Mouse (Mus musculus): Measurements from ENCODE around the gene Micu1. TPM values are rescaled to one million over a fixed set of nuclear protein-coding genes. Genes with fewer than 3 reads are reported as not detected.

The Micu1 gene
- polyA plus RNA-seq, 1 experiment = 42.0 TPM

GRCm38 (mm10) chr10:59712062-59712461 is 9.8 kb downstream of the Micu1 start:
- Histone ChIP-seq H3K27ac (ENCODE audit: insufficient read depth, low read depth, low read length) (no peak overlapping the region), H3K4me1 (ENCODE audit: control insufficient read depth, insufficient read depth, low read length) (peaks cover 4% of the 10 kb centered on the region), H3K4me3 (ENCODE audit: insufficient read depth, low read length) (no peak overlapping the region)
- TF ChIP-seq POLR2A (IDR thresholded peaks at IDR 0.05; ENCODE audit: borderline replicate concordance, low read depth, low read length) = no peak
- TF ChIP-seq CTCF (IDR thresholded peaks at IDR 0.05; ENCODE audit: low read depth, low read length) = no peak

GRCm38 (mm10) chr10:59720017-59720416 is 17.7 kb downstream of the Micu1 start:
- Histone ChIP-seq H3K27ac (ENCODE audit: insufficient read depth, low read depth, low read length) (no peak overlapping the region), H3K4me1 (ENCODE audit: control insufficient read depth, insufficient read depth, low read length) (peaks cover 9% of the 10 kb centered on the region), H3K4me3 (ENCODE audit: insufficient read depth, low read length) (no peak overlapping the region)
- no peak for TF ChIP-seq POLR2A (IDR thresholded peaks at IDR 0.05; ENCODE audit: borderline replicate concordance, low read depth, low read length)
- TF ChIP-seq CTCF (IDR thresholded peaks at IDR 0.05; ENCODE audit: low read depth, low read length) = no peak

GRCm38 (mm10) chr10:59721555-59721954 is 19.3 kb downstream of the Micu1 start:
- Histone ChIP-seq H3K27ac (ENCODE audit: insufficient read depth, low read depth, low read length) (no peak overlapping the region), H3K4me1 (ENCODE audit: control insufficient read depth, insufficient read depth, low read length) (peaks cover 12% of the 10 kb centered on the region), H3K4me3 (ENCODE audit: insufficient read depth, low read length) (no peak overlapping the region)
- TF ChIP-seq CTCF (IDR thresholded peaks at IDR 0.05; ENCODE audit: low read depth, low read length) = no peak
- no peak for TF ChIP-seq POLR2A (IDR thresholded peaks at IDR 0.05; ENCODE audit: borderline replicate concordance, low read depth, low read length)

- Histone ChIP-seq H3K4me3 (ENCODE audit: insufficient read depth, low read length) (no peak overlapping the region), H3K4me1 (ENCODE audit: control insufficient read depth, insufficient read depth, low read length) (peaks cover 16% of the 10 kb centered on the region), H3K27ac (ENCODE audit: insufficient read depth, low read depth, low read length) (no peak overlapping the region)
- TF ChIP-seq CTCF (IDR thresholded peaks at IDR 0.05; ENCODE audit: low read depth, low read length) = no peak
- no peak for TF ChIP-seq POLR2A (IDR thresholded peaks at IDR 0.05; ENCODE audit: borderline replicate concordance, low read depth, low read length)
These were observed 22.4 kb downstream of the Micu1 start for GRCm38 (mm10) chr10:59724634-59725033.

GRCm38 (mm10) chr10:59727251-59727650 is 25.0 kb downstream of the Micu1 start:
- peaks cover 16% of the 10 kb centered on the region for H3K4me1 ChIP-seq (ENCODE audit: control insufficient read depth, insufficient read depth, low read length)
- no peak overlapping the region for H3K27ac ChIP-seq (ENCODE audit: insufficient read depth, low read depth, low read length)
- TF ChIP-seq CTCF (IDR thresholded peaks at IDR 0.05; ENCODE audit: low read depth, low read length) = no peak
- no peak for TF ChIP-seq POLR2A (IDR thresholded peaks at IDR 0.05; ENCODE audit: borderline replicate concordance, low read depth, low read length)
- no peak overlapping the region for H3K4me3 ChIP-seq (ENCODE audit: insufficient read depth, low read length)

GRCm38 (mm10) chr10:59729261-59729660 is 27.0 kb downstream of the Micu1 start:
- Histone ChIP-seq H3K4me3 (ENCODE audit: insufficient read depth, low read length) (no peak overlapping the region), H3K4me1 (ENCODE audit: control insufficient read depth, insufficient read depth, low read length) (peaks cover 14% of the 10 kb centered on the region), H3K27ac (ENCODE audit: insufficient read depth, low read depth, low read length) (no peak overlapping the region)
- TF ChIP-seq CTCF (IDR thresholded peaks at IDR 0.05; ENCODE audit: low read depth, low read length) (no peak), POLR2A (IDR thresholded peaks at IDR 0.05; ENCODE audit: borderline replicate concordance, low read depth, low read length) (no peak)

GRCm38 (mm10) chr10:59729842-59730241 is 27.6 kb downstream of the Micu1 start:
- H3K4me1 ChIP-seq (ENCODE audit: control insufficient read depth, insufficient read depth, low read length) = peaks cover 14% of the 10 kb centered on the region
- no peak overlapping the region for H3K4me3 ChIP-seq (ENCODE audit: insufficient read depth, low read length)
- TF ChIP-seq CTCF (IDR thresholded peaks at IDR 0.05; ENCODE audit: low read depth, low read length) (no peak), POLR2A (IDR thresholded peaks at IDR 0.05; ENCODE audit: borderline replicate concordance, low read depth, low read length) (no peak)
- H3K27ac ChIP-seq (ENCODE audit: insufficient read depth, low read depth, low read length) = no peak overlapping the region

GRCm38 (mm10) chr10:59736027-59736598 is 33.8 kb downstream of the Micu1 start:
- TF ChIP-seq CTCF (IDR thresholded peaks at IDR 0.05; ENCODE audit: low read depth, low read length) (no peak), POLR2A (IDR thresholded peaks at IDR 0.05; ENCODE audit: borderline replicate concordance, low read depth, low read length) (no peak)
- Histone ChIP-seq H3K4me1 (ENCODE audit: control insufficient read depth, insufficient read depth, low read length) (peaks cover 28% of the 10 kb centered on the region), H3K27ac (ENCODE audit: insufficient read depth, low read depth, low read length) (peak overlapping the region; percentile 90), H3K4me3 (ENCODE audit: insufficient read depth, low read length) (no peak overlapping the region)

- Histone ChIP-seq H3K4me3 (ENCODE audit: insufficient read depth, low read length) (no peak overlapping the region), H3K27ac (ENCODE audit: insufficient read depth, low read depth, low read length) (peak overlapping the region; percentile 28), H3K4me1 (ENCODE audit: control insufficient read depth, insufficient read depth, low read length) (peaks cover 14% of the 10 kb centered on the region)
- no peak for TF ChIP-seq POLR2A (IDR thresholded peaks at IDR 0.05; ENCODE audit: borderline replicate concordance, low read depth, low read length)
- TF ChIP-seq CTCF (IDR thresholded peaks at IDR 0.05; ENCODE audit: low read depth, low read length) = no peak
These were observed 39.2 kb downstream of the Micu1 start for GRCm38 (mm10) chr10:59741448-59741847.

GRCm38 (mm10) chr10:59743397-59743796 is 41.1 kb downstream of the Micu1 start:
- TF ChIP-seq CTCF (IDR thresholded peaks at IDR 0.05; ENCODE audit: low read depth, low read length) (no peak), POLR2A (IDR thresholded peaks at IDR 0.05; ENCODE audit: borderline replicate concordance, low read depth, low read length) (no peak)
- H3K27ac ChIP-seq (ENCODE audit: insufficient read depth, low read depth, low read length) = no peak overlapping the region
- H3K4me1 ChIP-seq (ENCODE audit: control insufficient read depth, insufficient read depth, low read length) = peaks cover 10% of the 10 kb centered on the region

More at GRCm38 (mm10) chr10:59743397-59743796, 41.1 kb downstream of the Micu1 start:
- no peak overlapping the region for H3K4me3 ChIP-seq (ENCODE audit: insufficient read depth, low read length)

Data from bone marrow macrophage, adult 2 months (primary cell).